In the genomic region with DNA sequence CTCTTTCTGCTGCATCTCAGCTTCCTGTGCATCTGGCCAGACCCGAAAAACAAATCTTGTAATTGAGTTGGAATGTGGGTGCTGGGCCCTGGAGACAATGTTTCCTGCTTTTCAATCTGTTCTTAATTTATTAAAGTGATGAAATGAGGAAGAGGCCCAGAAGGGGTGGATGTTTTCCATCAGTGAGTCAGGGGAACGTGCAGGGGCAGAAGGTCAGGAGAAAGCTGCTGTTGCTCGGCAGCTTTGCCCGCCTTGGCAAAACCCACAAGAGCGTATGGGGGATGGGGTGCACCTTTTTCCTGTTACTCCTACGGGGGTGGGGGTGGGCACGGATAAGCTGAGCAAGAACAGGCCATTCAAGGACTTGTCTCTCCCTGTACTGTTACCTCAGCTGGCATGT, we compare ENCODE assay signal across 9 mouse cellular contexts.
A peak's percentile ranks its signal among the peaks of the same experiment; 100 is the strongest.
DNase-seq lines count a peak whose midpoint lies in the region; ATAC-seq and TF ChIP-seq lines count a peak whose summit lies in the region.
"Had no signal": no experiment of that assay in that cellular context is flagged by ENCODE, and none has a peak within 500 bp of the region (broad histone marks: within the 10 kb centered on the region; RNA-seq: fewer than 3 reads in every experiment).

No protein-coding gene starts in this region.

- H3K4me1 ChIP-seq in kidney, postnatal 0 days (replicated peaks; ENCODE audit: insufficient read depth, low read length): 0 out of 2 replicates have a peak, but pooled peaks cover 7% of the 10 kb centered on the region
- peaks cover 14% of the 10 kb centered on the region; the same call in 1 of the 2 replicates for H3K4me1 ChIP-seq in heart, embryonic 12.5 days (replicated peaks)
- H3K4me1 ChIP-seq in forebrain, embryonic 16.5 days (replicated peaks; ENCODE audit: control insufficient read depth, insufficient read depth, low read length): peaks cover 8% of the 10 kb centered on the region

- H3K27ac ChIP-seq in kidney, postnatal 0 days: no peak overlapping the region
- H3K27ac ChIP-seq in heart, embryonic 12.5 days (ENCODE audit: poor library complexity, severe bottlenecking): no peak overlapping the region; the same call in 1 of the 2 replicates
- H3K27ac ChIP-seq in forebrain, embryonic 16.5 days (ENCODE audit: low read length): no peak overlapping the region
- H3K27ac ChIP-seq: macrophage had no signal

- H3K9me3 ChIP-seq in kidney, postnatal 0 days (replicated peaks; ENCODE audit: low read length): no peaks in the 10 kb centered on the region
- H3K9me3 ChIP-seq in heart, embryonic 12.5 days (replicated peaks): no peaks in the 10 kb centered on the region
- H3K9me3 ChIP-seq in forebrain, embryonic 16.5 days (ENCODE audit: control insufficient read depth, low read length): no peaks in the 10 kb centered on the region

- no peak overlapping the region for H3K4me3 ChIP-seq in kidney, postnatal 0 days (replicated peaks; ENCODE audit: low read depth, low read length)
- no peak overlapping the region for H3K4me3 ChIP-seq in heart, embryonic 12.5 days
- no peak overlapping the region for H3K4me3 ChIP-seq in forebrain, embryonic 16.5 days (replicated peaks; ENCODE audit: low read length)

- WGBS in kidney, postnatal 0 days: 2% methylated on average over 7 of the region's 7 CpGs
- 17% methylated on average over 7 of the region's 7 CpGs for WGBS in heart, embryonic 12.5 days
- WGBS in forebrain, embryonic 16.5 days: 61% methylated on average over 7 of the region's 7 CpGs

- ATAC-seq in kidney, postnatal 0 days (replicated peaks; ENCODE audit: low FRiP score, low read depth): peak; percentile 33; the same call in 1 of the 2 replicates
- 0 out of 2 replicates have a peak, but pooled peaks have one; percentile 33 for ATAC-seq in heart, embryonic 12.5 days (ENCODE audit: insufficient number of reproducible peaks, low FRiP score)
- no peak for ATAC-seq in forebrain, embryonic 16.5 days

- H3K4me2 ChIP-seq in kidney, postnatal 0 days (ENCODE audit: low read length): no peak overlapping the region
- H3K4me2 ChIP-seq in heart, embryonic 12.5 days: no peak overlapping the region
- no peak overlapping the region for H3K4me2 ChIP-seq in forebrain, embryonic 16.5 days (ENCODE audit: low read length)

- no peaks in the 10 kb centered on the region for H3K36me3 ChIP-seq in kidney, postnatal 0 days (ENCODE audit: insufficient read depth, low read length)
- H3K36me3 ChIP-seq in heart, embryonic 12.5 days: no peaks in the 10 kb centered on the region
- H3K36me3 ChIP-seq in forebrain, embryonic 16.5 days (ENCODE audit: control insufficient read depth, insufficient read depth): no peaks in the 10 kb centered on the region

- TF ChIP-seq CTCF in kidney, postnatal 0 days (IDR thresholded peaks at IDR 0.05; ENCODE audit: low read depth): no peak

- no peak overlapping the region for H3K9ac ChIP-seq in kidney, postnatal 0 days (ENCODE audit: low read depth, low read length)
- H3K9ac ChIP-seq in heart, embryonic 12.5 days: no peak overlapping the region
- no peak overlapping the region for H3K9ac ChIP-seq in forebrain, embryonic 16.5 days (replicated peaks; ENCODE audit: low read depth, low read length)

- no peaks in the 10 kb centered on the region for H3K27me3 ChIP-seq in kidney, postnatal 0 days (ENCODE audit: insufficient read depth, low read length)
- H3K27me3 ChIP-seq in heart, embryonic 12.5 days (replicated peaks): no peaks in the 10 kb centered on the region
- no peaks in the 10 kb centered on the region for H3K27me3 ChIP-seq in forebrain, embryonic 16.5 days (replicated peaks; ENCODE audit: control insufficient read depth, insufficient read depth, low read length)

- DNase-seq in kidney, postnatal 0 days (ENCODE audit: low spot score): peak; percentile 64
- no peak for DNase-seq in kidney, postnatal 14 days
- DNase-seq in embryo, embryonic 11 days: peak; percentile 78
- peak; percentile 25 for DNase-seq in retina, postnatal 1 day
- no peak for DNase-seq in ovary, postnatal 14 days (ENCODE audit: low spot score)
- DNase-seq: cerebellum, adult 18-20 months had no signal

Comparison
In these comparisons a context has a peak if more than half of its experiments do, and no peak if none do; other contexts are left out.
1. DNase-seq: peak in kidney, postnatal 0 days (single experiment), embryo, embryonic 11 days (single experiment) and retina, postnatal 1 day (single experiment); none in kidney, postnatal 14 days (single experiment) and ovary, postnatal 14 days (single experiment).